In genomic region chr15:77840450-77841360, GRCm38 (mm10) we compare ENCODE assay signal across 9 mouse cellular contexts. TPM values are rescaled to one million over a fixed set of nuclear protein-coding genes. Genes with fewer than 3 reads are reported as not detected.
A peak's percentile ranks its signal among the peaks of the same experiment; 100 is the strongest.
DNase-seq lines count a peak whose midpoint lies in the region; ATAC-seq and TF ChIP-seq lines count a peak whose summit lies in the region.
"Had no signal": no experiment of that assay in that cellular context is flagged by ENCODE, and none has a peak within 500 bp of the region (broad histone marks: within the 10 kb centered on the region; RNA-seq: fewer than 3 reads in every experiment).

No protein-coding gene starts in this region.

- peak; percentile 27 to 44 for DNase-seq in cerebellum, adult 2 months
- no peak for DNase-seq in cerebellum, adult 8-10 months
- DNase-seq in B cell, adult 2 months = peak; percentile 50 to 55
- DNase-seq in splenic B cell, adult 2 months (ENCODE audit: low read depth, low spot score) = peak; percentile 69
- no peak for DNase-seq in retina, postnatal 1 day
- no peak for DNase-seq in right cerebral cortex, postnatal 25 days

- H3K27me3 ChIP-seq in cerebellum, adult 2 months (ENCODE audit: control insufficient read depth, insufficient read depth, low read length) = no peaks in the 10 kb centered on the region
- no peaks in the 10 kb centered on the region for H3K27me3 ChIP-seq in erythroblast, embryonic 14.5 days (ENCODE audit: control insufficient read depth)
- no peaks in the 10 kb centered on the region for H3K27me3 ChIP-seq in limb, embryonic 15.5 days
- no peaks in the 10 kb centered on the region for H3K27me3 ChIP-seq in splenic B cell, adult 2 months (ENCODE audit: control insufficient read depth, insufficient read depth, low read length, poor library complexity, severe bottlenecking)
- H3K27me3 ChIP-seq: Patski had no signal

- H3K36me3 ChIP-seq in erythroblast, embryonic 14.5 days (ENCODE audit: control insufficient read depth) = peaks cover 31% of the 10 kb centered on the region
- H3K36me3 ChIP-seq in limb, embryonic 15.5 days = no peaks in the 10 kb centered on the region
- H3K36me3 ChIP-seq in splenic B cell, adult 2 months (ENCODE audit: control insufficient read depth, insufficient read depth, low read length, poor library complexity, severe bottlenecking) = no peaks in the 10 kb centered on the region

- H3K9ac ChIP-seq in limb, embryonic 15.5 days = peak overlapping the region; percentile 63

- ATAC-seq in limb, embryonic 15.5 days (ENCODE audit: insufficient number of reproducible peaks, low FRiP score, low TSS enrichment, low read depth) = no peak

- no peaks in the 10 kb centered on the region for H3K9me3 ChIP-seq in erythroblast, embryonic 14.5 days (ENCODE audit: control insufficient read depth, low read length)
- H3K9me3 ChIP-seq in limb, embryonic 15.5 days = no peaks in the 10 kb centered on the region

- no peak for TF ChIP-seq POLR2A in cerebellum, adult 2 months (IDR thresholded peaks at IDR 0.05; ENCODE audit: borderline replicate concordance, insufficient read depth, low read length)

- peaks cover 26% of the 10 kb centered on the region for H3K4me1 ChIP-seq in cerebellum, adult 2 months (ENCODE audit: control insufficient read depth, insufficient read depth, low read length)
- H3K4me1 ChIP-seq in erythroblast, embryonic 14.5 days (ENCODE audit: control insufficient read depth) = peaks cover 74% of the 10 kb centered on the region
- H3K4me1 ChIP-seq in limb, embryonic 15.5 days = peaks cover 52% of the 10 kb centered on the region

- no peak for TF ChIP-seq CTCF in cerebellum, adult 2 months (IDR thresholded peaks at IDR 0.05; ENCODE audit: borderline replicate concordance, insufficient read depth, low read depth, low read length)

- H3K4me3 ChIP-seq in cerebellum, adult 2 months (replicated peaks; ENCODE audit: insufficient read depth, low read depth, low read length) = peak overlapping the region; percentile 71
- peak overlapping the region; percentile 74 for H3K4me3 ChIP-seq in erythroblast, embryonic 14.5 days (replicated peaks)
- H3K4me3 ChIP-seq in limb, embryonic 15.5 days = peak overlapping the region; percentile 96

- 4% methylated on average over 36 of the region's 36 CpGs for WGBS in cerebellum, adult 2 months
- 5% methylated on average over 36 of the region's 36 CpGs for WGBS in limb, embryonic 15.5 days

- H3K4me2 ChIP-seq in limb, embryonic 15.5 days = peak overlapping the region; percentile 84

- peak overlapping the region; percentile 79 for H3K27ac ChIP-seq in cerebellum, adult 2 months (ENCODE audit: insufficient read depth, low read length)
- H3K27ac ChIP-seq in limb, embryonic 15.5 days = peak overlapping the region; percentile 90

RNA-seq across cellular contexts. Expression of gene Myh9, which starts 1.3 kb away (rescaled TPM):
- 44.2 and 45.2 TPM in 2 replicates for polyA plus RNA-seq in cerebellum, adult 2 months (2012; rRNA removed)
- 10.4 and 10.9 TPM in 2 replicates for polyA plus RNA-seq in erythroblast, embryonic 14.5 days (2012)
- polyA plus RNA-seq in limb, embryonic 15.5 days (2015; fragmentation: Nextera tagmentation; extraction: Ambion mirVana) = 39.9 and 44.1 TPM in 2 replicates

Comparison
In these comparisons a context has a peak if more than half of its experiments do, and no peak if none do; other contexts are left out.
1. DNase-seq: peak in cerebellum, adult 2 months (2 of 2), B cell, adult 2 months (2 of 2) and splenic B cell, adult 2 months (single experiment); none in cerebellum, adult 8-10 months (single experiment), retina, postnatal 1 day (single experiment) and right cerebral cortex, postnatal 25 days (single experiment).
2. Peak in every context shown above with its lines, with median percentiles within 50 percentile points of each other: H3K4me3 ChIP-seq.